Mouse (Mus musculus) liver, postnatal 0 days (tissue): ENCODE data around the gene Gga3.

Experiments used
- CTCF ChIP-seq: sonication (generic); IDR thresholded peaks from 2 replicates; pipeline ENCODE4 v1.5.1; 2016; ENCODE audit warnings: antibody characterized with exemption, low read depth
- EP300 ChIP-seq: IDR thresholded peaks from 2 replicates; pipeline ENCODE4 v1.6.1; 2016; ENCODE audit warnings: antibody characterized with exemption, low read depth, mild to moderate bottlenecking

- TF ChIP-seq CTCF (no peak), EP300 (no peak)
Observed at GRCm38 (mm10) chr11:115614346-115615107, 10.7 kb upstream of the Gga3 start.
